Mouse (Mus musculus): ENCODE data around the gene P3h2. TPM values are rescaled to one million over a fixed set of nuclear protein-coding genes. Genes with fewer than 3 reads are reported as not detected.

Gene P3h2
- total RNA-seq, 1 experiment from 2014 or later = not detected

DNA sequence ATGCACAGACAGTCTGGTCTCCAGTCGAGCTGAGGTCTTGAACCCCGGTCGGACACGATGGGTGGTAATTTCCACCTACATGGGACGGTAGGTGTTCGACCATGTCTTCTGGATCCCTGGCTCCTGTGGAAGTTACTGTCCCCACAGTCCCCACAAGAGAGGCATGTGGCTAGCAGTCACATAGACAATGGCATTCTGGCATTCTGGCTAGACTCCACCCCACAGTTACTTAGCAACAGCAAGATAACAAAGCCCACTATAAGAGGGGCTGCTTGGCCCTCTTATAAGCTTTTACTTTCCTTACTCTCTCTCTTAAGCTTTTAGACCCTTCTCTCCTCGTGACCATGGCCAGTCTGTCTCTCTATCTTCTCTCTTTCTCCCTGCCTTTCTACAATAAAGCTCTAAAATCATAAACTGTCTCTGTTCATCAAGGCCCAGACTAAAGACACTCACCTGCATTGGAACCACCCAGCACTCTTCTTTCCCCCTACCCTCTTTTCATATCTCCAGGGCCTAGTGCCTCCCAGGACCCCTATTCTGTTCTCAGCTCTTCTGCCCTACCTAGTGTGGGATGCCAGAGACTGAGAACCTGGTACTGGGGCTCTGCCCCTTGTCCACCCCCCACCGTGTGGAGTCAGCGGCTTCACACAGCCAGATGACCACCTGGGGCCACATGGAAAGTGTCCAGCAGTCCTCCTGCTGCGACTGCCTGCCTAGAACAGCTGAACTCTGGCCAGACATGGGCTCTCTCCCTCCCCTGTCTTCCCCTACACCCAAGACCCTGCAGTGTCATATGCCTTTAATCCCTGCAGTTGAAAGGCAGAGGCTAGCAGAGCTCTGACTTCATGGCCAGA lies 28.1 kb downstream of the P3h2 start:
- no peak for ATAC-seq (replicated peaks; ENCODE audit: insufficient number of reproducible peaks, low FRiP score, low TSS enrichment, poor library complexity, severe bottlenecking)

DNA sequence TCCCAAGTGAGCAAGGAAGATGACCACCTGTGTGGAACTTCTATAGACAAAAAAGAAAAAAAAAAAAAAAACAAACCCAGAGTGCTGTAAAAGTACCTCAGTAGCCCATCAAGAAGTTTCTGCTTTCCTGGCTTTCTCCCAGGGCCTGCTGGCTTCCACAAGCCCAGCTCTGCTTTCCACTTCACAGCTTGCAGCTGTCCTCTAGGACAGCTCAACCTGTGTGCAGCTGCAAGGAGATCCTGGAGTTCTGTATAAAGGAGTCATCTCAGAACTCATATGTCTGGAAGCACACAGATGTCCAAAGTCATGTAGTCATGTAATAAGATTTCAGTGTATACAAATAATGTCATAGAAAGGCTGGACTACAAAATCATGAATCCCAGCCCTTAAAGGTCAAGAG lies 30.5 kb downstream of the P3h2 start:
- no peak for ATAC-seq (replicated peaks; ENCODE audit: insufficient number of reproducible peaks, low FRiP score, low TSS enrichment, poor library complexity, severe bottlenecking)

DNA sequence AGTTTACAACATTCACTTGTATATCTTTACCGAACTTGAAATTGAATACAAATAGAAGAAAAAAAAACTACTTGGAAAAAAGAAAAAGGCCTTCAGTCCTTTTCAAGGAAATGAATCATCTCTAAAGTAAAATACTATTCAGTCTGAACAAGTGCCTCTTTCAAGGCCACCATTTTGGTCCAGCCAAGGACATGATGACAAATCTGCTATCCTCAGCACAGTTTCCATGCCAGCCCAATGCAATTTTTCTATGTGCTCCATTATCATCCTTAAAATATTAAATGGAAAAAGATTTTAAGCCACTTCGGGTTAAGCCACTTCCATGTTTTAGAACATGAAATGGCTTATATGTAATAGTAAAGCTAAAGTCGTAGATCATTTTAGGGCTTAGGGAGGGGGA lies 35.2 kb downstream of the P3h2 start:
- no peak for ATAC-seq (replicated peaks; ENCODE audit: insufficient number of reproducible peaks, low FRiP score, low TSS enrichment, poor library complexity, severe bottlenecking)

DNA sequence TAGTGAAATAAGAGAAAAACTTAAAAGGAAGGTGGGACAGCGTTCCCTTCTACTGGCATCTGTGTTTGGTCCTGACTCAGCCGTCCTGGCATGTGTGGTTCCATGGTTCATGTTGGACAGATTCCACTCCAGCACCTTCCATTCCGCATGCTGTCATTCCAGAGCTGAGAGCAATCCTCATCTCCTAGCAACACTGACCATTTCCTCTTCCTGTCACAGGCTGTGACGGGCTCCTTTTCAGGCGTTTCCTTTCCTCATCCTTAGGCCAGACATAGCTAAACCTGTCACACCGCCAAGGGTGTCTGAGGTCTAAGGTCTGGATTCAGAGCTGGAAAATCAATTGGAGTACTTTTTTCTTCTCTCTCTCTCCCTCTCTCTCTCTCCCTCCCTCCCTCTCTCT lies 40.5 kb downstream of the P3h2 start:
- ATAC-seq (replicated peaks; ENCODE audit: insufficient number of reproducible peaks, low FRiP score, low TSS enrichment, poor library complexity, severe bottlenecking) = no peak

DNA sequence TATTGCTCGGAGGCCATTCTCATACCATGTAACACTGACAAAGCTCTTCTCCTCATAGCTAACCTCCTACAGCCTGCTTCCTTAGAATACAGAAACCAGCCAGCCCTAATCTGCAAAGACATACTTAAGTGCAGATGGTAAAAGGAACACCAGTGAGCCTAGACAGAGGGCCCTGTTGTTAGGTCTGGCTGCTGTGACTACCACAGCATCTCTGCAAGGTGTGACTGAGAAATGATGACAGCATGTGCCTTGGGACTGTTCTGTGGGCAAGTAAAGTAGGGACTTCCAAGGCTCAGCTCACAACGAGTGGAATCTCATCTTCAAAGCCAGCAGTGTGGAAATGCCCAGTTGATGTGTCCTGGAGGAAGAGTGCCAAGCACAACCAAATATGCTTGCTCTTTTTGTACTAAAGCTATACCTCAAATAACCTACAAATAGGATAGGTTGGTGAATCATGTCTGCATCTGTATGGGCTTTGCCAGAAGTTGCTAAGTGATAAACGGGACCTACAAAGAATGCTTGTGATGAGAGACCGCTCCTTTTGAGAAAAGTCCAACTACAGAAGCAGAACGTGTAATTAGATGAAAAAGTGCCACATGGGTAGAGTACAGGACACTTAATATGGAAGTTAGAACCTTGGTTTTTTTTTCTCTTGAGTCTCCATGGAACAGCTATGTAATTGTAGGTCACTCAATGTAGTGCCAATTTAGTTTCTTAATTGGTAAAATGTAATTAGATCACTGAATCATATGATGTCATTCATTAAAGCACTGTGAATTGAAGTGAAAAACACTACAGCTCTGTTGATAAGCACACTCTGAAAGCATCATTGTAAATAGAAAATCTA lies 45.1 kb downstream of the P3h2 start:
- ATAC-seq (replicated peaks; ENCODE audit: insufficient number of reproducible peaks, low FRiP score, low TSS enrichment, poor library complexity, severe bottlenecking) = no peak

DNA sequence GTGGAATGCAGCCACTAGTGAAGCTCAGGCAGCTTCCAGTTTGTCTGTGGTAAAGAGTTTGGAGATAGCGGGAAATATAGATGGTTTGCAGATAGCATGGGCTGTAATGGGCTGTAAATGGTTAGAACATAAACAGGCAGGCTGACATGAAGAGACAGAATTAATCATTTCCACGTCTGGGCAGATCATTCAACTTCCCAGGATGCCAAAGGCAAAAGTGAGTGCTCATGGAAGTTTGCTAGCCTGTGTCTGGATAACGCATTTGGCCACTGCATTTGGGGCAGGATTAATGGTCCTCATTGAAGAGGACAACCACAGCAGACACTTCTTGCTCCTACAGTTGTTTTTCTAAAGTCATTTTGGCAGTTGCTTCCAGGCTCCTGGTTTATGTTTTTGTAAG lies 52.0 kb downstream of the P3h2 start:
- ATAC-seq (replicated peaks; ENCODE audit: insufficient number of reproducible peaks, low FRiP score, low TSS enrichment, poor library complexity, severe bottlenecking) = no peak

DNA sequence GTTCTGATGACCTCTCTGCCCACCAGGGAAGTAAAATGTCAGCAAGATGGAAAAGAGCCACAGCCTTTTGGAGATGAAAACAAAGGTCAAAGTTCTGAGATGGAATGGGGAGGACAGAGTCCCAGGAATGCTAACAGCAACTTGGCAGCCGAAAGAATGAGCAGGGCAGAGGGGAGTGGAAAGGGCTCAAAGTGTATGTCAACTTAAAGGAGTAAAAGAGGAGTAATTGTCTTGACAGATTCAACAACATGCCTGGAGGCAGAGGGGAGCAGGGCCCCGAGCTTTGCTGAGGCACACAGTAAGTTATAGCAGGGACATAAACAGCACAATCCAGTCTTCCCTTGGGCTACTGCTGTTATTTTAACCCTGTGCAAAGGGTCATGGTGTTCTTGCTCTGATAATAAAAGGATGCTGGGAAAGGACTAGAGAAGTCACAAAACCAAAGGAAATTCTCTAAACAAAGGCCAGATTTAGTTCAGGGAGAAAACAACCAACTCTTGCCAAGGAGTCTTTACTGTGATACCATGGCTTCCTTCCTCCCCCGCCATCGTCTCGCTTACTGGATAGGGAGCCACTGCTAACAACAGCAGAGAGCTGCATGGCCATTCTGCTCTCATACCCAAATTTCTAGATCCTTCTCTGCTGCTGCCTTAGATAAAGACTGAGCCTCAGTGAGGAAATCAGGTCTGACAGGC lies 56.0 kb downstream of the P3h2 start:
- no peak for ATAC-seq (replicated peaks; ENCODE audit: insufficient number of reproducible peaks, low FRiP score, low TSS enrichment, poor library complexity, severe bottlenecking)

DNA sequence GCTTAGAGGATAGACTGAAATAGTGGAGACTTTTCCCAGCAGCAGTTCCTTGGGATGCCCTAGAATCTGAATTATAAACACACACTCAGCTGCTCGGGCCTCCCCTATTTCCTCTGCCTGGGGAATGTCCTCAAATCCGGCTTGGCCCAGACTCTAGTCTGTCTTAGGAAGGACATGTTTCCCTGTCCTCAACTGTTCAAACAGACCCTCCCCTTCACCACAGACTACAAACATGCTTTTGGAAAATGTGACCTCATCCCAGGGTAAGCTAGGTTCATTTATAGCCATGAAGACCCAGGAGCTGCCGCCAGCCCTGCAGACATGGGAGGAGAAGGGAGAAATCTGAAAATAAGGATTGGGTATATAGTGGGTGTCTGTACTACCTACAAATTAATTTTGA lies 57.7 kb downstream of the P3h2 start:
- ATAC-seq (replicated peaks; ENCODE audit: insufficient number of reproducible peaks, low FRiP score, low TSS enrichment, poor library complexity, severe bottlenecking) = no peak

DNA sequence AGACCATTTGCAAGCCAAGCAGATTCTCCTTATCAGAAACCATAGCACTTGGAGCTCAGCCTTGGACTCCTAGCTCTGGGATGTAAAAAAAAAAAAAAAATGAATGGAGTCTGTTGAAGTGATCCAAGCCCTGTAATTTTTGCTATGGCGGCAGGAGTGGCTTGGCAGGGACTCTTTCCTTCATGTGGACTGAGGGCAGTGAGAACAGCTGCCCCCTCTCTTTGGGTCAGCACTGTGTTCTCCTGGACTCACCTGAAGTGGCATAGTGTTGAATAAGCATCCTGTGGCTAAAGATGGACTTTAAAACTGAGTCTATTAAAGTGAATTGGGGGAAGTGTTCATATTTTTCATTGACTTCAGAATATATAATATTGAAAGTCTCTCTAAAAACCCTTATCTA lies 58.2 kb downstream of the P3h2 start:
- ATAC-seq (replicated peaks; ENCODE audit: insufficient number of reproducible peaks, low FRiP score, low TSS enrichment, poor library complexity, severe bottlenecking) = no peak

DNA sequence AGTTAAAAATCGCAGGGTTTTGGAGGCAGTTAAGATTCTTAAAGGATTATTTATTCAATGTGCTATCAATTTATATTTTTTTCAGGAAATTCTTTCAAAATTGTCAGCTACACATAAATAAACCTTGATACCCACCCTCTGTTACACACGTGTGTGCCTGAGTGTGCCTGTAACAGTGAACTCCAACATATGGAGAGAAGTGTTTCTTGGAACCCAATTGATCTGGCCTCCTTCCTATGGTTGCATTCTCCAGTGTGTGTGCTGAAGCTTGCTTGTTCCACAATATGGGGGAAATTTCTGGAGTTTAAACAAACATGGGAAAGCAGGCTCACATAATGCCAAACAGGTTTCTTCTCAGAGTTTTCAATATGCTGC lies 63.7 kb downstream of the P3h2 start:
- no peak for ATAC-seq (replicated peaks; ENCODE audit: insufficient number of reproducible peaks, low FRiP score, low TSS enrichment, poor library complexity, severe bottlenecking)

DNA sequence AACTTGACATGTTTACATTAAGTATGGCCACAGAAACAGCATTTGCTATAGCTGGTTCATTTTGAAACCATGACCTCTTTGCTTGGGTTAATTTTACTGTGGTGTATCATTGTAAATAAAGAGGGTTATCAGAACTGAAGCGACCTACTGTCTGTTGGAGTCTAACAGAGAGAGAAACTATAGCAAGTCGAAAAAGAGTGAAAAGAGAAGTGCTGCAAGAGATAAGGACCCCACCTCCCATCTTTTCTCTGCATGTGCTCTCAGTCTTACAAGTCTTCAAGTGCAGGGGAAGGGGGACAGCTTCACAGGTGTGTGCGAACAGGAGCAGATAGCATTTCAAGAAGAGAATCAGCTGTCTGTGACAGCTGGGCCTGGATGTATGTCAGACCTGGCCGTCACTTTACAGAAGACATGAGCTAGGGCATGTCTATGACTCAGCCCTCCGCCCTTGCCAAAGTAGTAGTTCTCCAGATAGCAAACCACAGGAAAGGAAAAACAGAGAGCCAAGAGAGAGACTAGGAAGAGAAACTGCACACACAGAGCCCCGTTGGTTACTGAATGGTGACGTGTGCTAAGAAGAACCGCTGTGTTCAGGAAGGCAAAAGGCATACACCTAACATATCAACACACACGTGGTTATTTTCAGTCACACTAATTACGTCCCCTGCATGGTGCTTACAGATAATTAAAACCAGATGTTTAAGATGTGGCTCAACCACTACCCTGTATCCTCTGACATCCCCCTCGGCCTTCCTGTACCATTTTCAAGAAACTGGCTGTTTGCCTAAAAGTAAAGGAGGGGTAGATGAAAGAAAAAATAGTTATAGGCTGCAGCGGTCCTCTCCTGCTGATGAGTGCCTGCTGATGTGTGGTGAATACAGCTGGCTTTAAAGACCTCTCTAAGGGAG lies 64.3 kb downstream of the P3h2 start:
- ATAC-seq (replicated peaks; ENCODE audit: insufficient number of reproducible peaks, low FRiP score, low TSS enrichment, poor library complexity, severe bottlenecking) = no peak

DNA sequence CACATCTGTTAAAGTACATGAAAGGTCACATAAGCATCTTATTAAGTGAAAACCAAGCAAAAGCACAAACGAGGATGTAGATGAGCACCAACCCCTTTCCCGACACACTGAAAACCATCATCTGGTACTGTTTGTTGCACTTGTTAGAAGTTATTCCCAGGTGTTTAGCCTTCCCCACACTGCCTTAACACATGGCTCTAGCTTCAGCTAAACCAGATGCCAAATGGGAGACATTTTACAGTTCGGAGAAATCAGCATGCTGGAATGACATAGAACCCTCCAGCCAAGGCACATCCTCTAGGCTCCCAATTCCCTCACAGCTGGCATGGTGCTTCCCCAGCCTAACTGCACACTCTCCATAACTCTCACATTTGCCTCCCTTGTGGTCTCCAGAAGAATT lies 66.3 kb downstream of the P3h2 start:
- ATAC-seq (replicated peaks; ENCODE audit: insufficient number of reproducible peaks, low FRiP score, low TSS enrichment, poor library complexity, severe bottlenecking) = no peak

DNA sequence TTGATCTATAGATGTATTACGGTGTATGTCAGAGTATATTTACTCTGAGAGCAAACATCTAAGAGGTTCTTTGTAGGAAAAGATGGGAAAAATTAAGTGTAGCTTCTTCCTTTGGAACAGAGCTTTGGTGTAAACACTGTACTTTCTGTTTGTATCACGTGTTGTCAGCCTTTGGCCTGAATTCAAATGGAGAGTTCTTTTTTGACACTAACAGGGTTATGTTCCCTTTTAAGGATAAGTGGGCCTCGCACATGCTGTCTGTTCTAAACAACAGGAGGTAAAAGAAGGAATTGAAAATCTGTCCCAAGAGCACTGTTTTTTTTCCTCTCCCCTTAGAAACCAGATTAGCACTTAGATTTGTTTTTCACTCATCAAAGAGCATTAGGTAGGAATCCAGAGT lies 70.1 kb downstream of the P3h2 start:
- ATAC-seq (replicated peaks; ENCODE audit: insufficient number of reproducible peaks, low FRiP score, low TSS enrichment, poor library complexity, severe bottlenecking) = no peak

DNA sequence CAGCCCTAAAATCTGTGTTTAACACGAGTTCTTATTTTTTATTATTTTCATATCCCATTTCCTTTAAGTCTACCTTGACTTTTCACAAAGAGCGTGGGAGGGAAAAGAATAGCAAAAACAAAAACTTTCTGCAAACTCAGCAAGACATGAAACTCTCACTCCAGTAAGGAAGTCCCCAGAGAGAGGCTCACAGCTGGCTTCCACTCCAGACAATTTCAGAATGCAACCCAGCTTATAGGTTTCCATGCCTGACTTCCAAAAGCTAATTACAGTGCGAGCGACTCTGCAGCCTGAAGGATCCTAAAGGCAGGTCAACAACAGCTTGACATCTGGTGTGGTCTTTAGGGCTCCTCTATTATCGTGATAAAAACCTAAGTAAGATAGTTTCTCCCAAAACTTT lies 70.5 kb downstream of the P3h2 start:
- ATAC-seq (replicated peaks; ENCODE audit: insufficient number of reproducible peaks, low FRiP score, low TSS enrichment, poor library complexity, severe bottlenecking) = no peak

DNA sequence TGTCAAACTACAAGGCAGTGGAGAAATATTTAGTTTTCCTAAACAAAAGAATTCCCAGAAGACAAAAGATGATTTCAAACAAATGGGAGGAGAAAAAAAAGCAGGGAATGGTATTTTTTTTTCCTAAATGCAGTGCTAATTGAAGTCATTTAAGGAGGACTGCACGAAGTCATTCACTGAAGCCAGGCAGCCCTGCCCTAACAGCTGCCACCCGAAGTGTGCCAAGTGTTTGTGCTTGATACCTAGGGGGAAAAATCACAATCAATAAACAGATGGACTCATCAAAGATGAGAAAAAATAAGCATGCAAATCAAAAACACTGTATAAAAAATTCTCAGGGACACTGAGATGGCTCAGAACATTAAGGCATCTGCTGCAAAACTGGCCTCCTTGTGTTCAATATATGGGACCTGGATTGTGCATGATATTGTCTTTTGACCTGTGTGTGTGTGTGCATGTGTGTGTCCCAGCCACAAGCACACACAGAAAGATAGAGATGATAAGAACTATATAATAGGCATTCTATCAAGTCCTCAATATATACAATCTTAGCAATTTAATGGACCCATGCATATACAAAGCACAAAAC lies 76.1 kb downstream of the P3h2 start:
- ATAC-seq (replicated peaks; ENCODE audit: insufficient number of reproducible peaks, low FRiP score, low TSS enrichment, poor library complexity, severe bottlenecking) = no peak

DNA sequence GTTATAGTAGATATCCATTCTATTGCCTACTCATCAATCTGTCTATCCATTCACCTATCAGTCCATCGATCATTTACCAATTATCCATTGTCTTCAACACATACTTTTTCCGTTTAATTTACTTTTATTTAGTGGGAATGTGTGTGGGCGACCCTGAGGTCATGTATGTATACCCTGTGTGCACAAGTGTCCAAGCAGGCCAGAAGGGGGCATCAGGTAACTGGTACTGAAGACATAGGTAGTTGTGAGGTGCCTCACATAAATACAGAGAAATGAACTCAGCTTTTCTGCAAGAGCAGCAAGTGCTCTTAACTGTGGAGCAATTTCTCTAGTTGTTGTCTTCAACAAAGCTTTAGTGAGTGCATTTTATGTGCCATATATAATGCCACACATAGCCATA lies 79.2 kb downstream of the P3h2 start:
- no peak for ATAC-seq (replicated peaks; ENCODE audit: insufficient number of reproducible peaks, low FRiP score, low TSS enrichment, poor library complexity, severe bottlenecking)

DNA sequence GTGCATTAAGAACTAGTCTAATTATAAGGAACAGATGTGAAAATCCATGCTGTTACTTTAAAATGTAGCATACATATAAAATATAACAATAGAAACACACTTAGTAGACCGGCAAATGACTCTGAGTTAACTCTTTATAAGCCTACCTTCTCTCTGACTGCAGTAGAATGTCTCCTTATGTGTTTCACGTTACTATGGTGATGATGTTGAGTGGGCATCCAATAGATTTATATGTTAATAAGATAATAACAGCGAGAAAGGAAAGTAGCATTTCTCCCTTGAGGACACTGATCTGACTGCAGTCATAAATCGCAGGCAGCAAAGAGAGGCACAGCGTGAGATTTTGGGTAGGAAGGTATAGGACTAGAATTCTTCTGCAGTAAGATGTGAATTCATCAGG lies 81.0 kb downstream of the P3h2 start:
- ATAC-seq (replicated peaks; ENCODE audit: insufficient number of reproducible peaks, low FRiP score, low TSS enrichment, poor library complexity, severe bottlenecking) = no peak

DNA sequence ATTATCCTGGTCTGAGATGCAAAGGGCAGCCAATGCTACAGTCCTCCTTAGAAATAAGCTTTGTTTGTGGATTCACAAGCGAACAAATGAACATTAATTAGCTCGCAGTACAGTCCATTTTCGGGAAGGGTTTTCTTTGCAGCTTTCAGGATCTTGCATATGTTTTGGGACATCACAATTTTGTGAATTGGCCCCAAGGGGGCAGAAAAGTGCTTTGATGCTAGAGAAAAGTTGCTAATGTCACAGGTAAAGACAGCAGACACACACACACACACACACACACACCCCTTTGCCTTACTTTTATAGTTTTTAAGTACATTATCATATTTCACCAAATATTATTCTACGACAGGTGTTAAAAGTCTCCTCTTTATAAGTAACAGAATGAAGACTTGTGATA lies 82.2 kb downstream of the P3h2 start:
- no peak for ATAC-seq (replicated peaks; ENCODE audit: insufficient number of reproducible peaks, low FRiP score, low TSS enrichment, poor library complexity, severe bottlenecking)

Measured in monocyte, adult 5-6 weeks (primary cell).